Comparison of ENCODE assay signal across 8 mouse cellular contexts in genomic region chr2:80447291-80447791, GRCm38 (mm10). TPM values are rescaled to one million over a fixed set of nuclear protein-coding genes. Genes with fewer than 3 reads are reported as not detected.
A peak's percentile ranks its signal among the peaks of the same experiment; 100 is the strongest.
DNase-seq lines count a peak whose midpoint lies in the region; ATAC-seq and TF ChIP-seq lines count a peak whose summit lies in the region.

Gene Frzb, minus strand, starts transcription at chr2:80447625.

- H3K27ac ChIP-seq in thymus, adult 2 months (ENCODE audit: control insufficient read depth, insufficient read depth, low read length) = no peak within 1 kb of the TSS
- peak within 1 kb of the TSS; percentile 92 for H3K27ac ChIP-seq in embryonic facial prominence, embryonic 10.5 days (replicated peaks)
- H3K27ac ChIP-seq in heart, embryonic 12.5 days (ENCODE audit: poor library complexity, severe bottlenecking) = peak within 1 kb of the TSS; percentile 24; the same call in 1 of the 2 replicates
- H3K27ac ChIP-seq in kidney, embryonic 15.5 days = peak within 1 kb of the TSS; percentile 84
- H3K27ac ChIP-seq in liver, embryonic 14.5 days = no peak within 1 kb of the TSS
- no peak within 1 kb of the TSS for H3K27ac ChIP-seq in neural tube, embryonic 12.5 days

- DNase-seq in thymus, adult 2 months = peak; percentile 1
- DNase-seq in thymus, postnatal 0 days (ENCODE audit: low spot score) = no peak
- peak; percentile 89 for DNase-seq in embryonic facial prominence, embryonic 10.5 days (ENCODE audit: low spot score)
- no peak for DNase-seq in liver, embryonic 14.5 days (ENCODE audit: low read depth in 3 of 3, low spot score in 3 of 3)
- DNase-seq in yolk sac, embryonic 10.5 days (ENCODE audit: low spot score) = peak; percentile 63

- H3K9ac ChIP-seq in heart, embryonic 12.5 days = peak within 1 kb of the TSS; percentile 72
- H3K9ac ChIP-seq in kidney, embryonic 15.5 days = peak within 1 kb of the TSS; percentile 58
- H3K9ac ChIP-seq in liver, embryonic 14.5 days (replicated peaks) = no peak within 1 kb of the TSS
- peak within 1 kb of the TSS; percentile 72 for H3K9ac ChIP-seq in neural tube, embryonic 12.5 days

- ATAC-seq in heart, embryonic 12.5 days (ENCODE audit: insufficient number of reproducible peaks, low FRiP score) = peak; percentile 80
- ATAC-seq in kidney, embryonic 15.5 days (replicated peaks; ENCODE audit: low FRiP score) = peak; percentile 91
- no peak for ATAC-seq in liver, embryonic 14.5 days (ENCODE audit: insufficient read depth)
- peak; percentile 77 for ATAC-seq in neural tube, embryonic 12.5 days (ENCODE audit: low FRiP score, low read depth)

- peak within 1 kb of the TSS; percentile 99 for H3K4me2 ChIP-seq in heart, embryonic 12.5 days
- H3K4me2 ChIP-seq in kidney, embryonic 15.5 days = peak within 1 kb of the TSS; percentile 99
- H3K4me2 ChIP-seq in liver, embryonic 14.5 days (ENCODE audit: low read depth) = peak within 1 kb of the TSS; percentile 65
- H3K4me2 ChIP-seq in neural tube, embryonic 12.5 days (replicated peaks) = peak within 1 kb of the TSS; percentile 98

- WGBS in thymus, adult 2 months = 2% methylated on average over 33 of the region's 33 CpGs
- whole genome bisulfite sequencing in embryonic facial prominence, embryonic 10.5 days = under 1% methylated on average over 33 of the region's 33 CpGs
- WGBS in heart, embryonic 12.5 days = under 1% methylated on average over 33 of the region's 33 CpGs
- WGBS in kidney, embryonic 15.5 days = under 1% methylated on average over 33 of the region's 33 CpGs
- WGBS in liver, embryonic 14.5 days (ENCODE audit: insufficient replicate concordance) = under 1% methylated on average over 30 of the region's 33 CpGs
- WGBS in neural tube, embryonic 12.5 days = under 1% methylated on average over 33 of the region's 33 CpGs

- H3K9me3 ChIP-seq in embryonic facial prominence, embryonic 10.5 days = peaks cover 3% of the 10 kb centered on the region; the same call in 1 of the 2 replicates
- H3K9me3 ChIP-seq in heart, embryonic 12.5 days (replicated peaks) = peaks cover 9% of the 10 kb centered on the region
- H3K9me3 ChIP-seq in kidney, embryonic 15.5 days (replicated peaks) = 0 out of 2 replicates have a peak, but pooled peaks cover 3% of the 10 kb centered on the region
- H3K9me3 ChIP-seq in liver, embryonic 14.5 days (ENCODE audit: control insufficient read depth, low read length) = no peaks in the 10 kb centered on the region
- 0 out of 2 replicates have a peak, but pooled peaks cover 4% of the 10 kb centered on the region for H3K9me3 ChIP-seq in neural tube, embryonic 12.5 days

- TF ChIP-seq CTCF in thymus, adult 2 months (IDR thresholded peaks at IDR 0.05; ENCODE audit: borderline replicate concordance, control insufficient read depth, extremely low read depth, insufficient read depth, low read length, poor library complexity) = no peak
- TF ChIP-seq CTCF in liver, embryonic 14.5 days (IDR thresholded peaks at IDR 0.05; ENCODE audit: low read depth) = no peak

- H3K4me3 ChIP-seq in thymus, adult 2 months (ENCODE audit: control insufficient read depth, insufficient read depth, low read length) = peak within 1 kb of the TSS; percentile 17
- H3K4me3 ChIP-seq in embryonic facial prominence, embryonic 10.5 days = peak within 1 kb of the TSS; percentile 71
- peak within 1 kb of the TSS; percentile 64 for H3K4me3 ChIP-seq in heart, embryonic 12.5 days
- peak within 1 kb of the TSS; percentile 65 for H3K4me3 ChIP-seq in kidney, embryonic 15.5 days (replicated peaks)
- H3K4me3 ChIP-seq in liver, embryonic 14.5 days (ENCODE audit: insufficient read depth in 1 of 2, low read depth in 2 of 2, low read length in 2 of 2) = peak within 1 kb of the TSS; percentile 28 to 45
- peak within 1 kb of the TSS; percentile 65 for H3K4me3 ChIP-seq in neural tube, embryonic 12.5 days

- H3K27me3 ChIP-seq in thymus, adult 2 months (ENCODE audit: control insufficient read depth, insufficient read depth, low read length) = peaks cover 15% of the 10 kb centered on the region
- H3K27me3 ChIP-seq in embryonic facial prominence, embryonic 10.5 days (replicated peaks; ENCODE audit: low read depth, poor library complexity, severe bottlenecking) = peaks cover 21% of the 10 kb centered on the region
- peaks cover 11% of the 10 kb centered on the region for H3K27me3 ChIP-seq in heart, embryonic 12.5 days (replicated peaks)
- H3K27me3 ChIP-seq in kidney, embryonic 15.5 days = peaks cover 14% of the 10 kb centered on the region; the same call in 1 of the 2 replicates
- H3K27me3 ChIP-seq in liver, embryonic 14.5 days (ENCODE audit: control insufficient read depth, insufficient read depth, low read length) = peaks cover 46% of the 10 kb centered on the region
- H3K27me3 ChIP-seq in neural tube, embryonic 12.5 days (replicated peaks) = no peaks in the 10 kb centered on the region

- H3K36me3 ChIP-seq in thymus, adult 2 months (ENCODE audit: control insufficient read depth, insufficient read depth, low read length) = no peaks in the 10 kb centered on the region
- H3K36me3 ChIP-seq in embryonic facial prominence, embryonic 10.5 days (replicated peaks) = peaks cover 23% of the 10 kb centered on the region
- no peaks in the 10 kb centered on the region for H3K36me3 ChIP-seq in heart, embryonic 12.5 days
- no peaks in the 10 kb centered on the region for H3K36me3 ChIP-seq in kidney, embryonic 15.5 days
- no peaks in the 10 kb centered on the region for H3K36me3 ChIP-seq in liver, embryonic 14.5 days (replicated peaks; ENCODE audit: control insufficient read depth, insufficient read depth, low read depth)
- no peaks in the 10 kb centered on the region for H3K36me3 ChIP-seq in neural tube, embryonic 12.5 days

- no peak for TF ChIP-seq POLR2A in thymus, adult 2 months (IDR thresholded peaks at IDR 0.05; ENCODE audit: control insufficient read depth, extremely low read depth, insufficient read depth, low read length, poor library complexity)

- no peak for TF ChIP-seq EP300 in liver, embryonic 14.5 days (IDR thresholded peaks at IDR 0.05; ENCODE audit: low read depth)

- H3K4me1 ChIP-seq in thymus, adult 2 months (replicated peaks; ENCODE audit: control insufficient read depth, insufficient read depth, low read length) = no peaks in the 10 kb centered on the region; the same call in 1 of the 2 replicates
- peaks cover 27% of the 10 kb centered on the region for H3K4me1 ChIP-seq in embryonic facial prominence, embryonic 10.5 days
- peaks cover 5% of the 10 kb centered on the region for H3K4me1 ChIP-seq in heart, embryonic 12.5 days (replicated peaks)
- peaks cover 32% of the 10 kb centered on the region for H3K4me1 ChIP-seq in kidney, embryonic 15.5 days
- H3K4me1 ChIP-seq in liver, embryonic 14.5 days (replicated peaks; ENCODE audit: control insufficient read depth in 2 of 2, insufficient read depth in 2 of 2, low read length in 1 of 2) = no peaks in the 10 kb centered on the region
- H3K4me1 ChIP-seq in neural tube, embryonic 12.5 days = 0 out of 2 replicates have a peak, but pooled peaks cover 7% of the 10 kb centered on the region

RNA-seq across cellular contexts. Expression of gene Frzb, which starts in this region (rescaled TPM):
- polyA plus RNA-seq in thymus, adult 2 months (2012; rRNA removed) = 0.22 and 0.32 TPM in 2 replicates
- polyA plus RNA-seq in thymus, postnatal 0 days (2015; fragmentation: Nextera tagmentation; extraction: Ambion mirVana) = 0.10 and 0.28 TPM in 2 replicates
- polyA plus RNA-seq in embryonic facial prominence, embryonic 10.5 days (2016; fragmentation: Nextera tagmentation; extraction: Ambion mirVana) = 72.0 and 74.6 TPM in 2 replicates
- polyA plus RNA-seq in heart, embryonic 12.5 days (2016; fragmentation: Nextera tagmentation; extraction: Ambion mirVana) = 8.7 and 9.4 TPM in 2 replicates
- polyA plus RNA-seq in kidney, embryonic 15.5 days (2015; fragmentation: Nextera tagmentation; extraction: Ambion mirVana) = 24.6 and 26.1 TPM in 2 replicates
- 0.28 and 0.37 TPM in 2 replicates for polyA plus RNA-seq in liver, embryonic 14.5 days (2012; rRNA removed)
- 0.39 and 0.86 TPM in 2 replicates for polyA plus RNA-seq in liver, embryonic 14.5 days (2014; fragmentation: Nextera tagmentation; extraction: Ambion mirVana)
- polyA plus RNA-seq in neural tube, embryonic 12.5 days (2016; fragmentation: Nextera tagmentation; extraction: Ambion mirVana) = 39.4 and 43.9 TPM in 2 replicates

Comparison
In these comparisons a context has a peak if more than half of its experiments do, and no peak if none do; other contexts are left out.
1. Peak in DNase-seq and H3K4me3 ChIP-seq in thymus, adult 2 months; RNA of the gene not detected or under 1 TPM.
2. DNase-seq: peak in embryonic facial prominence, embryonic 10.5 days (single experiment) and yolk sac, embryonic 10.5 days (single experiment); none in thymus, postnatal 0 days (single experiment) and liver, embryonic 14.5 days (0 of 3).
3. H3K27ac ChIP-seq: peak in embryonic facial prominence, embryonic 10.5 days (single experiment), heart, embryonic 12.5 days (single experiment) and kidney, embryonic 15.5 days (single experiment); none in thymus, adult 2 months (single experiment), liver, embryonic 14.5 days (single experiment) and neural tube, embryonic 12.5 days (single experiment).
4. H3K4me3 ChIP-seq: peak in every context shown above with its lines; median percentile 71 in embryonic facial prominence, embryonic 10.5 days; 65 in kidney, embryonic 15.5 days; 65 in neural tube, embryonic 12.5 days; 64 in heart, embryonic 12.5 days; 36 in liver, embryonic 14.5 days; 17 in thymus, adult 2 months.
5. Peak in every context shown above with its lines, with median percentiles within 50 percentile points of each other: H3K4me2 ChIP-seq.